Mouse (Mus musculus): ENCODE data around the gene Stim1. TPM values are rescaled to one million over a fixed set of nuclear protein-coding genes. Genes with fewer than 3 reads are reported as not detected.

The Stim1 gene
- polyA plus RNA-seq, 1 experiment from 2014 or later: 17.9 TPM

DNA sequence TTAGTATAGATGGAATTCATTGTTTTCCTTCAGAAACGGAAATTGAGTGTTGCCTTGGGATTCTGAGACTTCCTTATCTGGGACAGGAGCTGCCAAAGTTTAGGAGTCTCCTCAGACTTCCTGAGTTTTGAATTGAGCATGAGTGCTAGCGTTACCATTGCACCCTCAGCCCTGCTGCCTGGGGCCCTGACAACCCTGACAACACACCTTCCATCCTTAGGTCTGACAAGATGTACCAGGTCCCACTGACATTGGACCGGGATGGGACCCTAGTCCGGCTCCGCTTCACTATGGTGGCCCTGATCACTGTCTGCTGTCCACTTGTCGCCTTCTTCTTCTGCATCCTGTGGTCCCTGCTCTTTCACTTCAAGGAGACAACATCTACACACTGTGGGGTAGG, 41.6 kb upstream of the Stim1 start:
- no peak overlapping the region for H3K4me3 ChIP-seq (ENCODE audit: low read depth, low read length)
- 90% methylated on average over 6 of the region's 6 CpGs for WGBS (ENCODE audit: insufficient replicate concordance)

DNA sequence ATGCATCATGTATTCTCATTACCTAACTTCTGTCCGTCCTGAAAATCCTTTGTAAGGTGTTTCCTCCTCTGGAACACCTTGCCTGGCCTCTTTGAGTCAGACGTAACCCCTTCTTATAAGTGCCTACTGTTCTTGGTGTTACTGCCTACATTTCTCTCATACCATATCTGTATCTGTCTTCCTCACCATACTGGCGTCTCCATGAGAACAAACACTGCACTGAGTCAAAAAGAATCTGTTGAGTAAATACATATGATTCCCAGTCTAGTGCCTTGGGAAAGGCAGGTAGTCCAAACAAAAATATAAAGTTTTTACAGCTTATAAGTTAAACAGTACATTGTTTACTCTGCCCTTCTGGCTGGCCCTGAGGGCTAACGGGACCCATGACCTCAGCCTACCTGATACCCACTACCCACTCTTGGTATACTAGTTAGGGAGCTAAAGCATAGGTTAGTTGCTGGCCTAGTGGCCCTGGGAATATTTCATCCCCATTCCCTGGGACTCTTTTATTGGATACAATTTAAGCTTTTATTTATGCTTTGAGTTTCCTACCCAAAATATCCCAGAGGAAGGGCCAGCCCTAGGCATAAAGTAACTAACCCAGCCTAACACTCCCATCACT, 39.4 kb upstream of the Stim1 start:
- Histone ChIP-seq H3K4me3 (ENCODE audit: low read depth, low read length) (no peak overlapping the region), H3K4me2 (ENCODE audit: low read depth, low read length) (no peak overlapping the region), H3K4me1 (ENCODE audit: insufficient read depth) (peaks cover 12% of the 10 kb centered on the region), H3K27ac (ENCODE audit: low read depth) (no peak overlapping the region), H3K9ac (replicated peaks) (no peak overlapping the region), H3K36me3 (replicated peaks; ENCODE audit: insufficient read depth, low read length) (no peaks in the 10 kb centered on the region), H3K27me3 (ENCODE audit: insufficient read depth, low read length) (no peaks in the 10 kb centered on the region), H3K9me3 (ENCODE audit: low read length) (no peaks in the 10 kb centered on the region)
- TF ChIP-seq EP300 (IDR thresholded peaks at IDR 0.05; ENCODE audit: low read depth) (no peak), CTCF (IDR thresholded peaks at IDR 0.05; ENCODE audit: low read depth) (no peak)
- 70% methylated on average over 4 of the region's 4 CpGs for WGBS (ENCODE audit: insufficient replicate concordance)
- ATAC-seq (no peak), DNase-seq (no peak)

More for the DNA sequence above, 41.6 kb upstream of the Stim1 start:
- ATAC-seq: no peak
- Histone ChIP-seq H3K4me1 (ENCODE audit: insufficient read depth) (peaks cover 16% of the 10 kb centered on the region), H3K27ac (ENCODE audit: low read depth) (no peak overlapping the region), H3K4me2 (ENCODE audit: low read depth, low read length) (no peak overlapping the region), H3K27me3 (ENCODE audit: insufficient read depth, low read length) (no peaks in the 10 kb centered on the region), H3K36me3 (replicated peaks; ENCODE audit: insufficient read depth, low read length) (no peaks in the 10 kb centered on the region), H3K9ac (replicated peaks) (no peak overlapping the region), H3K9me3 (ENCODE audit: low read length) (no peaks in the 10 kb centered on the region)
- TF ChIP-seq EP300 (IDR thresholded peaks at IDR 0.05; ENCODE audit: low read depth) (no peak), CTCF (IDR thresholded peaks at IDR 0.05; ENCODE audit: low read depth) (no peak)
- no peak for DNase-seq

DNA sequence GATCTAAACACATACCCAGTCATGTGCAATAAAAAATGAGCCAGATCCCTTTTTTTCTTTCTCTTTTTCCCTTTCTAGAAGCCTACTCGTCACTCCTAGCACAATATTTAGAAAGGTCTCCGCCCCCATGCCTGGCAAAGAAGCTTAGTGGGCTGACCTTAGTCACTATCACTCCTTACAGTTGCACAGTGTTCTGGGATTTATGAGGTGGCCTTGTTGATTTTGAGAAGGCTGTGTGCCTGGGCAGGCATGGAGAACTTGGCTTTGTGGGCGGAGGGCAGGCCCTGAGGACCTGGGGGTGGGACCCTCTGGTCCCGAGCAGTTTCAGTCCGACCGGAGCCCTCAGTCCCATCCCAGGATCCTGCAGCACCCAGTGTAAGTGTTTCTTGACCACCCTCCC, 37.8 kb upstream of the Stim1 start:
- Histone ChIP-seq H3K9me3 (ENCODE audit: low read length) (no peaks in the 10 kb centered on the region), H3K27ac (ENCODE audit: low read depth) (no peak overlapping the region), H3K27me3 (ENCODE audit: insufficient read depth, low read length) (no peaks in the 10 kb centered on the region), H3K36me3 (replicated peaks; ENCODE audit: insufficient read depth, low read length) (0 out of 2 replicates have a peak, but pooled peaks cover 2% of the 10 kb centered on the region), H3K4me1 (ENCODE audit: insufficient read depth) (peaks cover 3% of the 10 kb centered on the region; the same call in 1 of the 2 replicates), H3K9ac (replicated peaks) (no peak overlapping the region), H3K4me3 (ENCODE audit: low read depth, low read length) (no peak overlapping the region), H3K4me2 (ENCODE audit: low read depth, low read length) (no peak overlapping the region)
- no peak for TF ChIP-seq EP300 (IDR thresholded peaks at IDR 0.05; ENCODE audit: low read depth)
- TF ChIP-seq CTCF (IDR thresholded peaks at IDR 0.05; ENCODE audit: low read depth): no peak
- 85% methylated on average over 6 of the region's 6 CpGs for WGBS (ENCODE audit: insufficient replicate concordance)
- DNase-seq (no peak), ATAC-seq (no peak)

DNA sequence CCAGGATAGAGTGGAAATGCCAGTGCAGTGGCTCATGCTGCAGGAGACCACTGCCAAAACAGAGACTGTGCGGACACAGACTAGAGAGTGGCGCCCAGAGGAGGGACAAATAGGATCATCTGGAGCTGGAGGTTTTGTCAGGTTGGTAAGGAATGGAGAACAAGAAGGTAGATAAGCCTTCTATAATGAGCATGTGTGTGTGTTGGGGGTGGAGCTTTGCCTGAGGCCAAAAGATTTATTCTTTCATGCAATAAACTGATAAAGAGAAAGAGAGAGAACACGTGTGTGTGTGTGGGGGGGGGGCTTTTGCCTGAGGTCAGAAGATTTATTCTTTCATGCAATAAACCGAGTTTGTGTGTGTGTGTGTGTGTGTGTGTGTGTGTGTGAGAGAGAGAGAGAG, 34.5 kb upstream of the Stim1 start:
- H3K4me2 ChIP-seq (ENCODE audit: low read depth, low read length): no peak overlapping the region
- no peaks in the 10 kb centered on the region; the same call in 1 of the 2 replicates for H3K4me1 ChIP-seq (ENCODE audit: insufficient read depth)
- WGBS (ENCODE audit: insufficient replicate concordance): 65% methylated on average over 4 of the region's 4 CpGs
- no peaks in the 10 kb centered on the region for H3K9me3 ChIP-seq (ENCODE audit: low read length)
- no peak overlapping the region for H3K27ac ChIP-seq (ENCODE audit: low read depth)
- no peak overlapping the region for H3K9ac ChIP-seq (replicated peaks)
- TF ChIP-seq CTCF (IDR thresholded peaks at IDR 0.05; ENCODE audit: low read depth): no peak
- TF ChIP-seq EP300 (IDR thresholded peaks at IDR 0.05; ENCODE audit: low read depth): no peak
- H3K27me3 ChIP-seq (ENCODE audit: insufficient read depth, low read length): no peaks in the 10 kb centered on the region
- H3K36me3 ChIP-seq (replicated peaks; ENCODE audit: insufficient read depth, low read length): peaks cover 27% of the 10 kb centered on the region
- DNase-seq (no peak), ATAC-seq (no peak)
- H3K4me3 ChIP-seq (ENCODE audit: low read depth, low read length): no peak overlapping the region

DNA sequence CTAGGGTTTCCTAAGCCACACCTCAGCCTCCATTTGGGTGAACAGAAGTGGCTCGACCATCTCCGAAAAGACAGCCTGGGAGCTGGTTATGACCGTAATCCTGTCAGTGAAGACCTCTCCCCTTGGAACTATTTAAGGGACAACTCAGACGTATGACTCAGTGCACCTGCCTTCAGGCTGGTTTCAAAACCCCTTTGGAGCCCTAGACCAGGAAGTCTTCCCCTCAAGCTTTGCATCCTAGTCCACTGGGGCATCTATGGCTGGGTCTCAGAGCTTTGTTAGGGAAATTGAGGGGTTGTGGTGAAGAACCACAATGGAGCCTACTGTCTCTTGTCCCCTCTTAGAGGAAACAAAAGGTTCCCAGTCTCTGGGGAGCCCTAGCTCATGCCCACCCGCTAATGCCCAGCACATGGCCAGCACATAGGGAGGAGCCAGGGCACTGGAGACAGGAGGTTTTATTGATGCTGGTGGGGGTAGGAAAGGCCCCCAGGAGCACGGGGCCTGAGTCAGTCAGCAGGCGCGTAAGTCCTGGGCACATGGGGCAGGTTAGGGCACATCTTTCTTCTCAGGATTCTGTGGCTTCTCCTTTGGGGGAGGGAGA, 28.8 kb upstream of the Stim1 start:
- TF ChIP-seq EP300 (IDR thresholded peaks at IDR 0.05; ENCODE audit: low read depth): no peak
- TF ChIP-seq CTCF (IDR thresholded peaks at IDR 0.05; ENCODE audit: low read depth): no peak
- H3K9me3 ChIP-seq (ENCODE audit: low read length): no peaks in the 10 kb centered on the region
- WGBS (ENCODE audit: insufficient replicate concordance): 86% methylated on average over 8 of the region's 8 CpGs
- H3K27me3 ChIP-seq (ENCODE audit: insufficient read depth, low read length): no peaks in the 10 kb centered on the region
- peaks cover 76% of the 10 kb centered on the region for H3K36me3 ChIP-seq (replicated peaks; ENCODE audit: insufficient read depth, low read length)
- DNase-seq (no peak), ATAC-seq (no peak)
- H3K27ac ChIP-seq (ENCODE audit: low read depth): no peak overlapping the region
- no peak overlapping the region for H3K4me2 ChIP-seq (ENCODE audit: low read depth, low read length)
- H3K9ac ChIP-seq (replicated peaks): no peak overlapping the region
- no peak overlapping the region for H3K4me3 ChIP-seq (ENCODE audit: low read depth, low read length)
- H3K4me1 ChIP-seq (ENCODE audit: insufficient read depth): peaks cover 13% of the 10 kb centered on the region

DNA sequence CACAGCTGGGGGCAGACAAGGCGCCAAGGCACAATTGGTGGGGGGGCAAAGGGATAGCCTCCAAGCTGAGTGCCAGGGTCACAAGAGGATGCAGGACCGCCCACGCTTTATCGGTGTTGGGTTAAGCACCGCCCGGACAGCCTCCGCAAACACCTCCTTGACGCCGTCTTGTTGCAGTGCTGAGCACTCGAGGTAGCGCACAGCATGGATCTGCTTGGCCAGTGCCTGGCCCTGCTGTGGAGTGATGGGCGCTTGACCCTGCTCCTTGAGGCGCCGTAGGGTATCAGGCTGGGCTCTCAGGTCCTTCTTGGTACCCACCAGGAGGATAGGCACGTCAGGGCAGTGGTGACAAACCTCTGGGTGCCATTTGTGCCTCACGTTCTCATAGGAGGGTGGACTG, 28.0 kb upstream of the Stim1 start:
- Histone ChIP-seq H3K27ac (ENCODE audit: low read depth) (no peak overlapping the region), H3K4me2 (ENCODE audit: low read depth, low read length) (no peak overlapping the region), H3K27me3 (ENCODE audit: insufficient read depth, low read length) (no peaks in the 10 kb centered on the region), H3K9ac (replicated peaks) (no peak overlapping the region), H3K9me3 (ENCODE audit: low read length) (no peaks in the 10 kb centered on the region), H3K36me3 (replicated peaks; ENCODE audit: insufficient read depth, low read length) (peaks cover 76% of the 10 kb centered on the region), H3K4me3 (ENCODE audit: low read depth, low read length) (no peak overlapping the region), H3K4me1 (ENCODE audit: insufficient read depth) (peaks cover 21% of the 10 kb centered on the region)
- no peak for ATAC-seq
- TF ChIP-seq EP300 (IDR thresholded peaks at IDR 0.05; ENCODE audit: low read depth): no peak
- no peak for TF ChIP-seq CTCF (IDR thresholded peaks at IDR 0.05; ENCODE audit: low read depth)
- WGBS (ENCODE audit: insufficient replicate concordance): 85% methylated on average over 16 of the region's 16 CpGs
- DNase-seq: no peak

All from liver, postnatal 0 days (tissue).